Mouse (Mus musculus) C2C12 (cell line): ENCODE results near the gene Col11a1.

Experiments used
- CTCF ChIP-seq: IDR thresholded peaks from one replicate; pipeline ENCODE4 v1.5.1; 2011; ENCODE audit not compliant: control insufficient read depth, insufficient read depth, insufficient read length
- USF1 ChIP-seq: IDR thresholded peaks from one replicate; pipeline ENCODE4 v1.6.1; 2011; ENCODE audit warnings: low read depth, mild to moderate bottlenecking, control low read depth, moderate library complexity

- no peak for TF ChIP-seq USF1
- TF ChIP-seq CTCF, result no peak
These were observed 546 bp downstream of the Col11a1 start for GRCm38 (mm10) chr3:114030886-114031285.
